Mouse (Mus musculus) left cerebral cortex, postnatal 4 days (tissue): ENCODE measurements around the gene Rara. TPM values are rescaled to one million over a fixed set of nuclear protein-coding genes. Genes with fewer than 3 reads are reported as not detected.
A peak's percentile ranks its signal among the peaks of the same experiment; 100 is the strongest.
"Not testable (repeated sequence)": the region's sequence is repeated elsewhere in the genome, so short reads cannot be mapped to it uniquely, and the experiment has no call there.

Experiments
- DNase-seq: peaks from one replicate; pipeline ENCODE4 v3.0.0-alpha.2; 2022
- intact Hi-C: fragments of 180-260 bp; cut with DNase I; formaldehyde crosslinking; loops from one replicate; pipeline ENCODE4 v1.15.1; 2025
- total RNA-seq, 2 experiments: library from RNA; stranded (reverse); gene quantifications; 2 replicates each; pipeline ENCODE4 v1.2.3; 2021

The Rara gene
- 10 to 100 TPM; 20.3 to 21.5 TPM for total RNA-seq

DNA sequence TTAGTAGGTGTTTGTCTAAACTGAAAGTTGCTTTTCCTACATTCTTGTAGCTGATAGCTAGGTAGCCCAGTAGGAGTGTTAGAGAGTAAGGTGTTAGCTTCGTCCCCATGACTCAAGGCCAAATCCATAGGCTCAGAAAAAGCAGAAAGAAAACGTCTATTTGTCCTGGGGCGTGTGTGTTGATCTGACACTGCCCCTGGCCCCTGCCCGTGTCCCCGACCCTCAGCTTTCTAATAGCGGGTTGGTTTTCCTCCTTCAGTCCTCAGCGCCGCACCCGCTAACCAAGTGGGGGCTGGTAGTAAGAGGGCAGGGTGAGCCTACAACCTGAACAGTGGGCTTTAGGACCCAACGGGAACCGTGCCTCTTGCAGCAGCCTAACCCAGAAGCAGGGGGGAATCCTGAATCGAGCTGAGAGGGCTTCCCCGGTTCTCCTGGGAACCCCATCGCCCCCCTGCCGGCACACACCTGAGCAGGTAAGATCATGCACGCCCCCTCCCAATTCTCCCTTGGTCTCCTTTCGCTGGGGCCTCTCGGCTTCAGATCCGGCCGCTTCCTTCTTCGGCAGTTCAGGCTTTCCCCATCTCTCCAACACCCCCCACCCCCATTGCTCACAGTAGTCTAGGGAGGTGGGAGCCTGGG is at the start of gene Rara:
TSS of gene Rara (plus strand) at position 381 of the 639 bp plus-strand sequence.
- intact Hi-C loops, result loop anchor here (10.0 kb wide), 1 partner anchor 197 kb away; no protein-coding TSS in a partner anchor
- no peak for DNase-seq

DNA sequence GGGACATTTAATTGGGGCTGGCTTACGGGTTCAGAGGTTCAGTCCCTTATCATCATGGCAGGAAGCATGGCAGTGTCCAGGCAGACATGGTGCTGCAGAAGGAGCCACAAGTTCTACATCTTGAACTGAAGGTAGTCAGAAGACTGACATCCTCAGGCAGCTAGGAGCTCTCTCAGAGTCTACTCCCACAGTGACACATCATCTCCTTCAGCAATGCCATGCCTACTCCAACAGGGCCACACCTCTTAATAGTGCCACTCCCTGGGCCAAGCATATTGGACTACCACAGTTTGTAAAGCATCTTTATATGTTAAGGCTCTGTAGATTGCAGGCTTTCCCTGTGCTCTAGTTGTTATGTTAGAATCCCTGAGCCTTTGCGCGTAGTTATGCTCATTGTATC is 39.9 kb upstream of the Rara start:
- DNase-seq, result no peak
- intact Hi-C loops, result no loop called here

DNA sequence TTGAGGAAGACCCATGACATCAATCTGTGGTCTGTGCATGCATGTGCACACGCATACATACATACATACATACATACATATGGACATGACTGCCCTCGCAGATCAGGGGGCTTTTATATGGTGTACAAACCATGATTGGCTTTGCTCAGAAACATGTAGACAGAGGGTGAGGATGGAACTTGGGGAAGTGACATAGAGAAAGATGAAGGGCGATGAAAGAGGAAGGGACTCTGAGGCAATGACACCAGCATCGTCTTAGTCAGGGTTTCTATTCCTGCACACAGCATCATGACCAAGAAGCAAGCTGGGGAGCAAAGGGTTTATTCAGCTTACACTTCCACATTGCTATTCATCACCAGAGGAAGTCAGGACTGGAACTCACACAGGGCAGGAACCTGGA is 38.5 kb upstream of the Rara start:
- DNase-seq, result no peak
- intact Hi-C loops, result no loop called here

DNA sequence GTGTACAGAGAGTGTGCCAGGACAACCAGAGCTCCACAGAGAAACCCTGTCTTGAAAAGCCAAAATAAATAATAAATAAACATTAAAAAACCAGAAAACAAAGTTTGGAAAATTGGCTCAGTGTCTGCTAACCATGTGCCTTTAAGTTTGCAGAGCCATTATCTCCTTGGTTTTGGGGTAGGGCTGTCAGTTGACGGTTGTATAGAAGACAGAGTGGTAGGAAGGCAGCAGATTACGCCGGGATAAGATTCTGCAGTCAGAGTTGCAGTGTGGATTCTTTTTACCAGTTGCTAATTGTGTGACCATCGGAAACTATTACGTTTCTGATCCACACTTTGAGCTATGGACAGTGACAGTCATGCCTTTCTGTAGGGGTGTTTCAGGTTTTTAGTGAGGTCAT is 37.6 kb upstream of the Rara start:
- DNase-seq, result no peak
- intact Hi-C loops, result no loop called here

DNA sequence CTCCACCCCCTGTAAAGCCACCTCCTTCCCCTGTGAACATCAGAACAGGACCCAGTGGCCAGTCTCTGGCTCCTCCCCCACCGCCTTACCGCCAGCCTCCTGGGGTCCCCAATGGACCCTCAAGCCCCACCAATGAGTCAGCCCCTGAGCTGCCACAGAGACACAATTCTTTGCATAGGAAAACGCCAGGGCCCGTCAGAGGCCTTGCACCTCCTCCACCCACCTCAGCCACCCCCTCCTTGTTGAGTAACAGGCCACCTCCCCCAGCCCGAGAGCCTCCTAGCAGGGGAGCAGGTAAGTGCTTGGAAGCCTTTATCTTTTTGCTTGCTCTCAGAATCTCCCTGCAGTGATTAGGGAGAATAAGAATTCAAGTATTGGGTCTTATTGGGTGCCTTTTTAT is 35.2 kb upstream of the Rara start:
- DNase-seq, result no peak
- intact Hi-C loops, result no loop called here

DNA sequence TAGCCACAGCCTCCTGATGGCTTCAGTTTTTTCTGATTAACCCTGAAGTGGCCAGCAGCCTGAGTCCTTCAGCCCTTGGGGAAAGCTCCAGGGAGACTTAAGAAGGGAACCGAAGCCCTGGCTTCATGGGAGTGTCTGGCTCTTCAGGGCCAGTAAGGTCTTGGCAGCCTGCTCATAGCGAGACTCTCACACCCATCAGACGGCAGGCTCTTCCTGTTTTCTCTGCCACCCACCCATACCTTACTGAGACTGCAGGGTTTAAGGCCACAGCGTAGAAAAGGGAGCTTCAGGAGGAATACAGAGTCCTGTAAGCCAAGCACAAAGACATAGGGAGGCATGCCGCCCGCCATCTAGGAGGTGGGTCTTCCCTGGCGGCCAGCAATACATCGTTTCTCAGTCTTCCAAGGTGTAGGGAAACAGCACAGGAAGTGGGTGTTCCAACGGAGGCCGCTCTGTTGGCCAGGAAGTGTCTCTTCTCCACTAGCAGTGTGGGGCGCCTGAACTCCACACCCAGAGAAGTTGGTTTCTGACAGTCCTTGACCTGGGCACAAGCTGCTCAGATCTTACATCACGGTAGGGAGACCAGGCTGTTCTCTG is 27.0 kb upstream of the Rara start:
- intact Hi-C loops, result no loop called here
- no peak for DNase-seq

DNA sequence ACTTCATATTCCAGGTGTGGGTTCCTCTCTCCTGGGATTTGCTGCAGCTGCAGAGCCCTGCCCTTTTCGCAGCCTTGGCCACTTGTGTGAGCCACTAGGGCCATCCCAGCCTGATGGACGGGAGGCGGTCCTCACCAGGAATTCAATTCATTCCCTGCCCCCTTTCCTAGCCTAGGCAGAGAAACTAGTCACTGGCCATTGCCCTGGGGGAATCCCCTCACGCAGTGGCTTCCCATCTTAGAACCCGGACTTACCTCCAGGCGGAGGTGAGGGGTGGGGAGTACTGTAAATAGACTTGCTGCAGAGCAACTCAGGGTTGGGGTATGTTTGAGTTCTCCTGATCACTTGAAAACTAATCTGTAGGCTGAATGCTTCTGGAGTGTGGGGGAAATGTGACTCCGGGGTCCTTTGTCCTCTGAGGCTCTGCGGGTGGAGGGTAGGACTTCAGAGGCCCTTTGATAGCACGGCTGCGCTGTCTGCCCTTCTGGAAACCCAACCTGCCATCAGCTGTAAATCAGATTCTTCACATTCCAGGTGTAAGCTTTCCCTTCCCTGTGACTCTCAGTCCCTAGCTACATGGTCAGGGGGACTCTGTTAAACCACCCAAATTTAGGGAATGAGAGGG is 24.9 kb upstream of the Rara start:
- intact Hi-C loops, result no loop called here

DNA sequence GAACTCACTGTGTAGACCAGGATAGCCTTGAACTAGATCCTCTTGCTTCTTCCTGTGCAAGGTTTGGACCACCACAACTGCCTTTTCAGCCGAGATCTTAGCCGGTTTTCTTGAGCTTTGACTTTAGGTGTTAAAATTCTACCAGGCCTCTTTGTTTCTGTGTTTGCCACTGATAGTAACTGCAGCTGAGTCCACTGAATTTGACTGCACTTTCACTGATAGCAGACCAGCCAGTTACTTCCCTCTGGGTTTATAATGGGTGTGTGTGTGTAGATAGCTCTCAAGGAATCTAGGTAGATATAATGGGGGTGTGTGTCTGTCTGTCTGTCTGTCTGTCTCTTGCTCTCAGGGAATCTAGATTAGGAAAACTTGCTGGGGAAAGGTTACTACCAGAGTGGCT is 23.0 kb upstream of the Rara start:
- no peak for DNase-seq
- intact Hi-C loops, result no loop called here

More for the DNA sequence above, 24.9 kb upstream of the Rara start:
- DNase-seq, result no peak

DNA sequence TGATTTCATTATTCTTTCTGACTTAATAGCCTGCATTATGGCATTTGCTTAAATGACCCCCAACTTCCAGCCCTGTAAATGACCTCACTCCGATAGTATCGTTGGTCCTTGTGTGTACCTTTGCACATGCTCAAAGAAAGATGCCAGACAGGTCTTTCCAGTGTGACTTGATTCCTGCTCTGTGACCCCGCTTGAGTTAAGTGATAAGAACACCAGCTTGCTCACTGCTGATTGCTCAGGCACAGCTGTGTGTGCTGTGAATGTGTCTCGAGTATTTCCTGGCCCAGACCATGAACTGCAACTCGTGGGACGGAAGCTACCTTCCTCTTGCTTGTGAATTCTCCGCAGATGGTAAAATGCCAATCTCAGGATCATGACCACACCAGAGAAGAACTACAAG is 22.6 kb upstream of the Rara start:
- intact Hi-C loops, result no loop called here
- DNase-seq, result no peak

DNA sequence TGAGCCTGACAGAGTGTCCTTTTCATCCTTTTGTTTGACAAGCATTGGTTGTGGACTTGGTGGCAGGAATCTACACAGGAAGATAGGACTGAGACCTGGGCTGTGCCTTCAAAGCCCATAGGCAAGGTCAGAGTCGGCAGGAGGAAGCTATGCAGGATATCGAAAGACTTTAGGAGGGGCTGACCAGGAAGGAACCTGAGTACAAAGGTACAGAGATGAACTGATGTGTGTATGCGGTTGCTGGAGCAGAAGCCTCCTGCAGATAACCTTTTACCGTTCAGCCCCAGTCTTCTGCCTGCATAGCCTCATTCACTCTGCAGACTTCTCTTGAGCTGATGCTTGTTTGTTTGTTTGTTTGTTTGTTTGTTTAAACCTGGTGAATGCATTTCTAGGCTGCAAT is 22.0 kb upstream of the Rara start:
- DNase-seq, result no peak
- intact Hi-C loops, result no loop called here

DNA sequence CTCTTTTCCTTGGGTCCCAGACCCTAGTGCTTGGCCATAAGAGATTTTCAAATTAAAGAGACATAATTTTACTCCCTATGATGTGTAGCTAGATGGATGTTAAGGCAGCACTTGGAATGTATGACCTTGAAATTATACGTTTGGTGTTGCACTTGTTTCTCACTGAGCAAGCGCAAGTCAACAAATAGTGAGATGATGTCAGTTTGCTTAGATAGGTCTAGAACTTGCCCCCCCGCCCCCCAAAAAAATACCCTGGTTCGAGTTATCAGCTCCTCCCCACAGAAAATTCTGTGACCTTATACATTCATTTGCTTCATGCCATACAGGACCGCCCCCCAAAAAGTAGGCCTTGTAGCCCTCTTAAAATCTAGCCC is 20.6 kb upstream of the Rara start:
- intact Hi-C loops, result no loop called here
- DNase-seq, result no peak

DNA sequence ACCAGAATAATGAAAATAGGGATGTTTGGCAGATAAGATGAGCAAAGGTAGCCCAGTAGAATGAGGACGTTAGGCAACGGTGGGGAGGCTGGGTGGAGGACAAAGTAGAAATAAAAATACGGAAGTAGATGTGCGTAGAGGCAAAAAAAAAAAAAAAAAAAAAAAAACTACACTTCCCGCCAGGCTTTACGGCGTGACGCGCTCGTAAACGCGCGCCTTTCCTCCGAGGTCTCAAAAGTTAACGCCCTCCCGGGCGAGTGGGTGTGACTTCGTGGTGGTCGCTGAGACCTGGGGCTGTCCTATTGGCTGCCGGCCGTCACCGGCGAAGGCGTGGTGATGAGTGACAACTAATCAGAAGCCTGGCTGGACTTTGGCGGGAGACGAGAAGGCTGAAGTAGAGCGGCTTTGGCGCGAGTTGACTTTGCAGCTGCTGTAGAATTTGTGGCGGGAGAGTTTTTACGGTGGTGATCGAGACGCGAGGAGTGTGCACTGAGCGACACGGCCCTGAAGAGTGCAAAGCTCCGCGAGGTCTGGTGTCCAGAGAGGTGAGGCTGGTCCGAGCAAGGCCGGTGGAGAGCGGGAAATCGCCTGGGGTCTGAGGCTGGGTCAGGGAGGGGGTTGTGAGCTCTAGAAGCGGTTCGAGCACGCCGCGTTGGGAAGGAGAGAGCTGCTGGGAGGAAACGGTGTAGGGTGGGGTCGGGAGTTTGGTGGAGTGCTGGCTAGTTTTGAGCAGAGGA is 20.0 kb upstream of the Rara start, which contains the start of gene Cdc6:
TSS of gene Cdc6 (plus strand) at position 365 of the 737 bp plus-strand sequence.
- peak; percentile 98 for DNase-seq

DNA sequence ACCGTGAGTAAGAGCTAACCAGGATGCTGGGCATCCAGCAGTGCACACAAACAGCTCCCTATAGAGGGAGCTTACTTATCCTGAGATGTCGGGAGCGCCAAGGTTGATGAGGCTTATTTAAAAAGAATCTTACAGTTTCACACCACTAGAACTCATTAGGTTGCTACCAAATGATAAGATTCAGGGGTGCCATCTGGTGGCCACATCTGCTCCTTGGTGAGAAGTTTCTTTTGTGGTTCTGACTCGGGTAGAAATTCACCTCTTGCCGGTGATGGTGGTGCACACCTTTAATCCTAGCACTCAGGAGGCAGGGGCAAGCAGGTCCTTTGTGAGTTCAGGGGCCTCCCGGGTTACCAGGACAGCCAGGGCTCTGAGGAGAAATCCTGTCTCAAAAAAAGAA is 18.0 kb upstream of the Rara start:
- intact Hi-C loops, result no loop called here

More for the DNA sequence above, 20.0 kb upstream of the Rara start, which contains the start of gene Cdc6:
- intact Hi-C loops, result no loop called here

DNA sequence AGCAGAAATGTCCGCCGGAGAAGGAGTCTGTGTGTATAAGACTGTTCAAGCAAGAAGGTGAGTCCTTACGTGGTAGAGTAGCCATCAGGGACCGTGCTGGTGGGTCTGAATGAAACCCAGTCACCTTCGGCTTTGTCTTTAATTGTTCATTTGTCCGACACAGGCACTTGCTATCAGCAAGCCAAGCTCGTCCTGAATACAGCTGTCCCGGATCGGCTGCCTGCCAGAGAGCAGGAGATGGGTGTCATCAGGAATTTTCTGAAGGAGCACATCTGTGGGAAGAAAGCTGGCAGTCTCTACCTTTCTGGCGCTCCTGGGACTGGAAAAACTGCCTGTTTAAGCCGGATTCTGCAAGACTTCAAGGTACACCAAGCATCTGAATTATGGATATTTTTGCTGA is 17.2 kb upstream of the Rara start:
- DNase-seq, result no peak
- intact Hi-C loops, result no loop called here

More for the DNA sequence above, 18.0 kb upstream of the Rara start:
- peak; percentile 69 for DNase-seq

DNA sequence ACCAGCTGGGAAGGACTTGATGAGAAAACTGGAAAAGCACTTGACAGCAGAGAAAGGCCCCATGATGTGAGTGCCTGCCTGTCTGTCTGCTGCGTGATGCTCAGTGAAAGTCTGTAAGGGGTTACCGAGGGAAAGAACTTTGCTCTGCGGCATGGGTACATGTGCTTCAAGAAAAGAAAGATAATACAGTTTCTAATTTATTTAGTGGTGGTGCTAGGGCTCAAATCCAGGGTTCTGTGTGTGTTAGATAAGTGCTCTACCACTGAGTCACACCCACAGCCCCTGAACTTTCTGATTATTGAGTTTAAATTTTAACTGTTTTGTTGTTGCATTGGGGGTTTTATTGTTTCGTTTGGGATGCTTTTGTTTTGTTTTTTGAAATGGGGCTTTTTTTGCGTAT is 16.1 kb upstream of the Rara start:
- no peak for DNase-seq
- intact Hi-C loops, result no loop called here

DNA sequence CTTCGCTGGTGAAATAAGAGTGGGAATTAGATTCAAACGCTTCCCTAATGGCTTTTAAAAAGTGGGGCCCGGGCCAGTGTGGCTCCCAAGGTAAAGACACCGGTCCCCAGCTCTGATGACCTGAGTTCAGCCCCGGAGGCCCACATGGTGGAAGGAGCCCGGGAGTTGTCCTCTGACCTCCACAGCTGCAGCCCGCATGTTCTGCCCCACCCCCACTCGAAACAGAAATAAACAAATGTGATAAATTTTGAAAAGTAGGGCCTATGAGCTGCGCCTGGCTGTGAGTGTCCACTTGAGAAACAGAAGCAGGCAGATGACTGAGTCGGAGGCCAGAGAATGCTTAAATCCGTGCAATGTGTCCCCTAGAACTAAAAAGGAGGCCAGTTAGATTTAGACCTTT is 13.4 kb upstream of the Rara start:
- no peak for DNase-seq
- intact Hi-C loops, result no loop called here

DNA sequence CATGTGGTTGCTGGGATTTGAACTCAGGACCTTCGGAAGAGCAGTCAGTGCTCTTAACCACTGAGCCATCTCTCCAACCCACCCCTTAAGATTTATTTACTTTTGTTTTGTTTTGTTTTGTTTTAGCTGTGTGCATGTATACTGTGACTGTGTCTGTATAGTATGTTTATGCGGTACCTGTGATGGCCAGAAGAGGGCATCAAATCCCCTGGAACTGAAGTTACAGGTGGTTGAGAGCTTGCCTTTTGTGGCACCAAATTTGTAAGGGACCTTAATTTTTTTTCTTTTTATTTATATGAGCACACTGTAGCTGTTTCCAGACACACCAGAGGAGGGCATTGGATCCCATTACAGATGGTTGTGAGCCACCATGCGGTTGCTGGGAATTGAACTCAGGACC is 11.2 kb upstream of the Rara start:
- intact Hi-C loops, DNase-seq: not testable (repeated sequence)

DNA sequence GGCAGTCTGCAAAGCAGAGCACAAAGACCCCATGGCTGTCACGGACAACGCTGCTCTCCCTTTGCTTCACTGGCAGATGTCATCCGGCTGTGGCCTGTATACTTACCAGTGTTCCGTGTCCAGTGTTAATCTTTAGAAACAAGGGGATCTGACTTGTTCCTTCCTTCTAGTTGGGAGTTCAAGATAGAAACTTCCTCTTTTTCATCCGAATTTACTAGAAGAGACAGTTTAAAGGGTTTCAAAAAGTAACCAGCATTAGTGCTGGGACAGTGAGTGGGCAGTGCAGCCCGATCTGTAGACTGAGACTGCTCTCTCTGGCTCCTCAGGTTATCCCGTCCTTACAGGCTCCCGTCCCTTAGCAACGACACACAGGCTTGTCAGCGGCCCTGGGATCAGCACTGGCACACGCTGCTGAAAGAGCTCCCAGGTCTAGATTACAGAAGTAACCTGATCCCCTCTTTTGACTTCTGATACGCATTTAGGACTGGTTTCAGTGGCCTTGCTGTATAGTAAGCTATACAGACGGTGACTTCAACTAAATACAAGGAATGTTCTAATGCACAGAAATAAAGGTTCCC is 10.1 kb upstream of the Rara start:
- no peak for DNase-seq
- intact Hi-C loops, result no loop called here

DNA sequence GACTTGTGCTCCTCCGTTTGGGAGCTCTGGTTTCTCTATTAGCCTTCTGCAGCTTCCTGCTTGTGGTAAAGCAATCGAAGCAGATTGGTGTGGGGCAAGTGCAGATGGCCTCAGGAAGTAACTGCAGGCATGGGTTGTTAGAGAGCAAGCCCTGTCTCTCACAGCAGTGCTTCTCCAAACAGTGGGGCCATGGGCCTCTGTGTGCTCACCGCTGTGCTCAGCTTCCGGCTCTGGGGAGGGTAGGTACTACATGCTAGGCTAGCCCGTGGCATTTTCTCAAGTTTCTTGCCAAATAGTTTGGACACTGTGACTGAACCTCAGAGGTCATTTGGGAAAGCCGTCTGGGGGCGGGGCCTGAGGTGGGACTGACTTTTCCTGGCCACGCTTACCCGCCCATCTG is 9.4 kb upstream of the Rara start:
- intact Hi-C loops, result no loop called here
- no peak for DNase-seq

DNA sequence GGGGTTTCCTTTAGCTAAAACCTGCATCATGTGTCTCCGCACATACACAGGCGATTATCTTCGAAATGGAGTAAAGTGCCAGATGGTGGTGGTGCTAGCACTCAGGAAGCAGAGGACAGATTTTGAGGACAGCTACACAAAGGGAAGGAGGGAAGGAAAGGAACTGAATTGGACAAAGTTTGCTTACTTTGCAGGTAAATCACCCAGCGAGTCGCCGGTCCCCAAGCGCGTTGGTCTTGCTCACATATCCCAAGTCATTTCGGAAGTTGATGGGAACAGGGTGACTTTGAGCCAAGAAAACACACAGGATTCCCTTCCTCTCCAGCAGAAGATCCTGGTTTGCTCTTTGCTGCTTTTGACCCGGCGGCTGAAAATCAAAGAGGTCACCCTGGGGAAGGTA is 8.6 kb upstream of the Rara start:
- intact Hi-C loops, result no loop called here
- DNase-seq, result no peak

DNA sequence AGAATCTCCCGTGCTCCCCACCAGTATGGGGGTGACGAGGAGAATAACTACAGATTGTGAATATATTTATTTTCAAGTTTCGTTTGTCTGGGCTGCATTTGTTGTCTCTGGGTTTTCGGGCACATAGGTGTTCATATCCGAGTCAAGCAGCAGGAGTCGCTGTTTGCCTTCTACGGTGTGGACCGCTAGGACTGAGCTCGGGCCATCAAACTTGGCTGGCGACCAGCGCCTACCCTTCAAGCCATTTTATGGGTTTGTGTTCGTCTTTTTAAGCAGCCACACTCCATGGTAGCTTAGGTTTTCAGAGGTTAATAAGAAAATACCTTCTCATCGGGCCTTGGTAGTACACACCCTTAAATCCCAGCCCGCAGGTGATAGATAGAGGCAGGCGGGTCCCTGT is 5.8 kb upstream of the Rara start:
- intact Hi-C loops, result loop anchor here (5.0 to 10.0 kb wide), 2 partner anchors 50 to 203 kb away; no protein-coding TSS in a partner anchor
- DNase-seq, result peak; percentile 74
